Mouse (Mus musculus) granulocyte monocyte progenitor cell, adult 5-6 weeks (primary cell): ENCODE measurements around the gene Aebp1. TPM values are rescaled to one million over a fixed set of nuclear protein-coding genes. Genes with fewer than 3 reads are reported as not detected.
"Not testable (repeated sequence)": the region's sequence is repeated elsewhere in the genome, so short reads cannot be mapped to it uniquely, and the experiment has no call there.

ENCODE experiments used
- ATAC-seq: replicated peaks from 2 replicates; pipeline ENCODE4 v1.8.0; 2016; ENCODE audit warnings: mild to moderate bottlenecking, moderate TSS enrichment, inconsistent platforms; ENCODE audit not compliant: poor library complexity, severe bottlenecking
- total RNA-seq, 2 experiments: library from RNA; stranded (forward) in 1 of 2; stranded (reverse) in 1 of 2; fragments of 200-712, 200-1000 nt in 1 of 2; fragments of >200 nt in 1 of 2; fragmentation: Nextera tagmentation in 1 of 2; gene quantifications; 2 replicates each; pipeline ENCODE4 v1.2.3; 2014 to 2017

Gene Aebp1
- total RNA-seq, 2 experiments from 2014 or later = not detected

DNA sequence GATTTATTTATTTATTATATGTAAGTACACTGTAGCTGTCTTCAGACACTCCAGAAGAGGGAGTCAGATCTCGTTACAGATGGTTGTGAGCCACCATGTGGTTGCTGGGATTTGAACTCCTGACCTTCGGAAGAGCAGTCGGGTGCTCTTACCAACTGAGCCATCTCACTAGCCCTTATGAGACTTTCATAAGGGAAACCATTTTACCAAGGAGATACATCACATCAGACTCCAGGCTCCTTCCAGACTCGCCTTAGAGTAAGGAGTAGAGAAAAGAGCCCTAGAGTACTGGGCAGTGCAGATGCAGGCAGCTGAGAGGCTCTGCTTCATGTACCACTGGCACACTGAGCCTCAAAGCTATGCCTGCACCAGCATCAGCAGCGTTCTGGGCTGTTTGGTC is 26.8 kb downstream of the Aebp1 start:
- not testable (repeated sequence) for ATAC-seq

DNA sequence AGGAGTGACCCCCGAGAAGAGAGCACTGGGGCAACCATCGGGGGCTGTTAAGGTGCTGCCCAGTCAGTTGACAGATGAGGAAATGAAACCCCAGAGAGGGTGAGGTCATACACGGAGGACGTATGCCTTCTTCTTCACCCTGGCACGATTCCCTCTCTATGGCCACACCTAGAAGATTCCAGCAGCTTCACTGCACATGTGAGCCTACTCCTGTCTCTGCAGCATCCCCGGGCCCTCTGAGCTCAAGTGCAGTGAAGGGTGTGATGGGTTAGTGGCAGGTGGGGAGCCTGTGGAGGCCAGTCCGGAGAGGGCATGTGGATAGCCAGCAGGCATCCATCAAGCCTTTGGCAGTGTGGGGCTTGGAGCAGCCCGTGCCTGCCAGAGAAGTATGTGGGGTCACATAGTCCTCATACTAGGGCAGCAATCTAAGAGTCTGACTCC is 30.4 kb downstream of the Aebp1 start:
- peak; percentile 83 for ATAC-seq

DNA sequence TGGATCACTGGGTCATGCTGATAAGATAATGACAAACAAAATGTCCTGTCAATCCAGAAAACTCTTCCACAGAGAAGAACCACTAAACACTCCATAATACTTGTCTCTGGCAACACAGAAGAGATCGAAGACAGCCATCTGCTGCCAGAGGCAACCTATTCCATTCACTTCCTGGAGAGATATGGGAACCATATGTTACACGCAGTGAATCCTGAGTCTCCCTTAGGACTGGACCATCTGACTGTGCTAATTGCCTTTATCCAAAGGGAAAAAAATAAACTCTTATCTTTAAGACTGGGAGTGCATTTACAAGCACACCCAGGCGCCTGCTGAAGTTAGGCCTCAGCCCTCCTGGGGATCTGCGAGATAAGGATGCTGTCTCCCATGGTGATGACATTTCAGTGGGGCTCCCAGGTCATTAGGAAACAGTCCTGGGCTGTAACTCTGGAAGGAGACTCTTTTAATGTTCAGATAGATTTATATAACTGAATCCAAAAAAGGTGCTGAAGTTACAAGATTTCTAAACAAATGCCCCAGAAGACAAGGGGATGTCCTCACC is 31.1 kb downstream of the Aebp1 start:
- ATAC-seq = no peak

DNA sequence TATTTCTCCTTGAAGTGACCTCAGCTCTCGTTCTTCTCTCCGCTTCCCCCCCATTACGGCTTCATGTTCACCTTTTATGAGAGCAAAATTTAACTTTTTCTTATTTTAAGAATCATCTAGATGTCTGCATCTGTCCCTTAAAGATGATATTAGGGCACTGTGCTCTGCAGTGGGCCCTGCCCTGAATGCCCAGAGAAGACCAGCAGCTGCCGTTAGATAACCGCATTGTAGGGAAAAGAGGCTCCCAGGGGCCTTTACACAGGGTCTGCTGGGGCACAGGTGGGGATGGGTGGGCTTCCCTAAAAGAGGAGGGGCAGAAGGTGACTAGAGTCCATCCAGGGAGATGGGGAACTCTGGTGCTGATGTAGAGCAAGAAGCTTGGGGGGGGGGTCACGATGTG is 32.1 kb downstream of the Aebp1 start:
- ATAC-seq = no peak

DNA sequence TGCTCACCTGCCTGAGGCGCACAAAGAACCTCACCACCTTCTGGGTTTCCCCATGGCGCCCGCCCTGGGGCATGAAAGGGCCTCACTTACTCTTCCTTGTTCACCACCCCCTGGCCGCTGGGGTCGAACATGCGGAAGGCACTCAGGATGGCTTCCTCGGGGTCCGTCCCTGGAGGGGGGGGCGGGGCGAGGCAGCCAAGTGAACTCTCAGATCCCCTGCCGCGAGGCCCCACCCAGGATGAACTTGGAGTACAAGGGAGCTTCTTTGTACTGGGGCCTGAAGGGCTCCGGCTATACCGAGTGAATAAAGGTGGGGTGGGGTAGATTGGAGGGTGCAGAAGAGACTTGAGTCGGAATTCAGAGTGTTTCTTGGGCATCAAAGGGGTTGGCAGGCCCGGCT is 35.5 kb downstream of the Aebp1 start:
- 0 out of 2 replicates have a peak, but pooled peaks have one; percentile 10 for ATAC-seq

DNA sequence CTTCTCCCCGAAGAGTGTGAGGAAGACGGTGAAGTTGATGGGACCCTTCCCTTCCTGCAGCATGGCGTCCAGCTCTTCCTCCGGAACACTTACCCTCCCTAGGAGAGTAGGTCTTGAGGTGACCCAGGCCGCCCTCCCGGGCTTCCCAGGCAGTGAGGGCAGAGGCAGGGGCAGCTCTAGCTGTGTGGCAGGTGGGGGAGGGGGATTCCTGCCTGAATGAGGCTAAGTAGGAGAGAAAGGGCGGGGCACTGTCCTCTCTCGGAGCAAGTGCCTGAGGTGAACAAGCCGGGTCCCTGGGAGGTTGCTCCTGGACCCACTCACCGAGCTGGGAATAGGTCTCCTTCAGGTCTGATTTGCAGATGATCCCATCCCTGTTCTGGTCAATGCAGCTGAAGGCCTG is 36.1 kb downstream of the Aebp1 start:
- ATAC-seq = no peak

DNA sequence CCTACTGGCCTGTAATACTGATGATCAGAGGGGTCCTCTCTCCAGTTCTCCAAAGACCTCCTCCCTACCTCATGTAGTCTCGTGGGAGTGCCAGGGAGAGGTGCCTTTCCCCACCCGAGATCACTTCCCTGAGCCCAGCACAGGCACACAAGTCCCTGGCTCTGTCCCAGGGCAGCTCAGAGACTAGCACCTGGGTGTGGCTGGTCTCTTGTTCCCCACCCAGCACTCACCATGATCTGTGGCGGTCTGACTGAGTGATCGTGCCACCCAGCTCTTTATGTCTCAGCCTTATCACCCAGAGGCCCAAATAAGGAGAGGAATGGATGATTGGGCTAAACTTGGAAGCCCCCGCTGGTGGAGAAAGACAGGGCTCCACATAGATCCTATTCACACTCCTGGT is 36.8 kb downstream of the Aebp1 start, which contains the start of gene Myl7:
Myl7 (minus strand) TSS at position 252 of the 400 bp plus-strand sequence.
- ATAC-seq = no peak

DNA sequence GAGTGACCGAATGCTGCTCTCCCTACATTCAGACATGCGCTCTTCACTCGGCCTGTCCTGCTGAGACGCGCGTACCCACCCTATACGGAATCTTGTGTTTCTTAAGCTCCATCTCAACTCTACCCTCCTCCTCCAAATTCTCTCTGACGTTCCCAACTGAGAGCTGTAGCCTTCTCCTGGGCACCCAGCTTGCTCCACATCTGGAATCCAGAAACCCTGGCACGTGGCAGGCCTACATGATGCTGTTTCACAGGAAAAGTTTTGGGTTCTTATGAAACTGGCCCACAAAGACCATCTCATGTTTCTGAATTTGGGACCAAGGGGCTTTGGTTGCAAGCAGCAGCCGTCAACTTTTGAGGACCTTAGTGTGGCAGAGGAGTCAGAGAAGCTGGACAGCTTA is 37.5 kb downstream of the Aebp1 start:
- ATAC-seq = no peak

DNA sequence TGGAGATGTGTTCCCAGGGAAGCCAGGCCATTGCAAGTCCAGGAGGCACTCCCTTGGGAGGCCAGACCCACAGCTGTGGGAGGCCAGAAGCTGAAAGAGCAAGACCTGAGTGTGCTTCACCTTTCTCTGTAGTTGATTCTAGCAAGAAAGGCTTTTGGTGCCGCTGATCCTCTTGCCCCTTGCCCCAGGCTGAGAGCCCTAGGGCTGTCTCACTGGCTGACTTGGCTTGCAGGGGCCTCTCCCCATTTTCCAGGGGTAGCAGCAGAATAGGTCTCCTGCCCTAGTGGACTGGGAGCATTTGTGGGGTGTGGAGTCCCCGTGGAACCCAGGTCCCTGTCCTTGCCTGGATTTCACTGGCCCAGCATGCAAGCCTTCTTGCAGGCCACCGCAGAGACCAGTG is 39.6 kb downstream of the Aebp1 start:
- no peak for ATAC-seq

DNA sequence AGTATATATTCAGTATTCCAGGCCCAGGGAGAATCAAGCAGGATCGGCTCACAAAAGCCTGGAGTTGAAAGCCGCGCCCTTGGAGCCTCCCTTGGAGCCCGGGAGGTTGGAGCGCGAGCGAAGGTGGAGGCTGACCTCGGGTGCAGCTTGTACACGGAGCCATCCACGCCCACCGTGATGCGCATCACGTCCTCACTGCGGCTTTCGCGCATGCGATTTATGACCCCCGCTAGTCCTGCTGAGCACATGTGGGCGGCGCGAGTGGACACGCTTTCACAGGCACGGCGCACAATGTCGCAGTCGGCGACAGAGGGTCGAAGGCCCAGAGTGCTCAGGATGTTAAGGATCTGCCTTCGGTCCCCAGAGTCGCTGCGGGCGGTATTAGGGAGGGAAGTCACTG is 40.2 kb downstream of the Aebp1 start:
- ATAC-seq = peak; percentile 61

DNA sequence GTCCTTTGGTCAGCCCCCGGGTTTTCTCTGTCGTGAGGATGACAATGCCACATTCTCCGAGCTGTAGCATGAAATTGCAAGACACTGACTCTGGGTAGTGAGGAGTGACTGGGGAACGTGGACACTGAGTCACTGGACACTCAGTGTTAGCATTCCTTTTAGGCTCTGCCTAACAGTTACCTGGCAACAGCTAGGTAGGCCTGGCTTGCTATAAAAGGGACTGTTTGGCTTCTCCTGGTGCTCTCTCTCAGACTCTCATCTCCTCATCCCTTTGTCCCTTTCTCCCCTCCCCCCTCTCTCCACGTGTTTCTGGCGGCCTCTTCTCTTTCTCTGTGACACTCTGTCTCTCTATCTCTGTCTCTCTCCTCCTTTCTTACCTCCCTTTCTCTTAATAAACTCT is 40.6 kb downstream of the Aebp1 start:
- no peak for ATAC-seq

DNA sequence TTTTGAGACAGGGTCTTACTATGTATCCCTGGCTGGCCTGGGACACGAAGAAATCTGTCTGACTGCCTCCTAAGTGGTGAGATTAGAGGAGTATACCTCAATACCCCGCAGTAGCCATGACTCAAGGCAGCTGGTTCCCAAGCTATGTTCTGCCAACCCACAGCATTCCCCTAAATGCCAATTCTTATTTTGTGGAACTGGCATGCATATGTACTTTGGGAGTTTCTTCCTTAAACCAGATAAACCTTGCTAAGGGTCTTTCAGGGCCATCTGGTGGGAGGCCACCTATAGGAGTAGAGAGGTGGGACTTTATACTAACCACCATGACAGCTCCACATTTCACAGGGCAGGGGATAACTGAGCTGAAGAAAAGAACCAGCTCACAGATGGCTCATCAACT is 42.1 kb downstream of the Aebp1 start:
- ATAC-seq = no peak

DNA sequence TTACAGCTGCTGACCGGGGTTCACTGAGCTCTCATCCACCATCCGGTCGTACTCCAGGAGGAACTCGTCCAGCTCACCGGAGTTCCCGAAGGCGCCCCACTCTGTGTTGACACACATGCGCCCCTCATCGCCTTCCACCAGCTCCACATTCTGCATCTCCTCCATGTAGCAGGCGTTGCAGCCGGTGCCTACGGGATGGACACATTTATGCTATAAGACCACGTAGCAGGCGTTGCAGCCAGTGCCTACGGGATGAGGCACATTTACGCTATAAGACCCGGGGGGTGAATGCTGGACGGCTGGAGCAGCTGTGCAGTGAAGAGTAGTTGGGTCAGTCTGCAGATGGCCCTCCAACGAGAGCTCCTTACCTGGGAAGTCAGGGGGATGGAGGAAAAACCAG is 42.6 kb downstream of the Aebp1 start:
- no peak for ATAC-seq

DNA sequence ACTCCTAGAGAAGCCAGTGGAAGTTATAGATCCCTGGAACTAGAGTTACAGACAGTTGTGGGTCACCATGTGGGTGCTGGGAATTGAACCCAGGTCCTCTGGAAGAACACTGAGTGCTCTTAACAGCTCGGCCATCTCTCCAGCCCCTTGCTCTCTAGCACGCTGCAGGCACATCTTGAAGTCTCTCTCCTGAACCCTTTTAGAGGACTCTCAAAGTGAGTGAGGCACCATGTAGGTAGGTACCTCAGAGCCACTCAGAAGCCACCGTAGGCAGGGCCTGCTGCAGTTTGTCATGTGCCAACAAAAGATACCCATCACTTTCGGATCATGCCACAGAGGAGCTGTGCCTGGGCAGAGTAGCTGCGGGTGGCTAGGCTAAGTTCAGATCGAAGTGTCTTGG is 43.1 kb downstream of the Aebp1 start:
- no peak for ATAC-seq

DNA sequence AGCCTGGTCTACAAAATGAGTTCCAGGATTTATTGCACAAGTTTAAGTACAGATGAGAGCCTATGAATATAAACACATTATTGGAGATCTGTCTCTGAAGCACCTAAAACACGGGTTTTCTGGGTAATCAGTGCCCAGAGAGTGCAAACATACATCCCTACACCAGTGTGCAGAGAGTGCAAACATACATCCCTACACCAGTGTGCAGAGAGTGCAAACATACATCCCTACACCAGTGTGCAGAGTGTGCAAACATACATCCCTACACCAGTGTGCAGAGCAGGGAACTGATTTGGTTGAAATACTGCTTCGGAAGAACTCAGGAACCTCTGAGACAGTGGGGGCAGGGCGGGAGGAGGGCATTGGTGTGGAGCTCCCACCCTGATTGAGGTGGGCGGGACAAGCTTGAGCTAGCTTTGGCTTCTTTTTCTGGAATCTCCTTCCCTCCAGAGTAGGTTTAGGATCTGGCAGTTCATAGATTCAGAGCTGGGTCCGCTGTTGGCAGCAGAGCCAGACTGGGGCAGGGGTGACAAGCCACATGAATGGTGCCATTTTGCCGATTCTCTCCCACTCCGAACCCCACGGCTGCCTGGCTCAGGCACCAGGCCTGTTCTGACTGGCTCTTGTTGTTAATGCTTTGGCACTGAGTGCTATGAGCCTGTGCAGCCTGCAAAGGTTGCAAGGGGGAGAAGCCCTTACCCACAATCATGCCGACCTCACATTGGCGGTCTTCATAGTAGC is 44.2 kb downstream of the Aebp1 start:
- ATAC-seq = no peak

DNA sequence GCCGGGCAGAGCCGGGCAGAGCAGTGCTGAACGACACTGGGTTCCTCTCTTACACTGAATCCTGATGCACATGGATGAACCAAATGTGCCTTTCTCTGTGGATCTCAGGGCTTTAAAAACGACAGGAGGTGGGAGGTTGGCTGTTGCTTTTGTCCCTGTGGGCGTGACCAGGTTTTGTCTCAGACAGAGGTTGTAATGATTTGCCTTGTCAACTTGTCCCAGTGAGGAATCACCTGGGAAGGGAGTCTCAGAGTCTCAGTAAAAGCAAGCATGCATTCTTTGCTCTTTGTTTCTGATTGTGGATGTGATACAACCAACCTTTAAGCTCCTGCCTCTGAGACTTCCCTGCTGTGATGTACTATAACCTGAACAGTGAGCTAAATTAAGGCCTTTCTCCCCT is 45.3 kb downstream of the Aebp1 start:
- ATAC-seq = no peak

DNA sequence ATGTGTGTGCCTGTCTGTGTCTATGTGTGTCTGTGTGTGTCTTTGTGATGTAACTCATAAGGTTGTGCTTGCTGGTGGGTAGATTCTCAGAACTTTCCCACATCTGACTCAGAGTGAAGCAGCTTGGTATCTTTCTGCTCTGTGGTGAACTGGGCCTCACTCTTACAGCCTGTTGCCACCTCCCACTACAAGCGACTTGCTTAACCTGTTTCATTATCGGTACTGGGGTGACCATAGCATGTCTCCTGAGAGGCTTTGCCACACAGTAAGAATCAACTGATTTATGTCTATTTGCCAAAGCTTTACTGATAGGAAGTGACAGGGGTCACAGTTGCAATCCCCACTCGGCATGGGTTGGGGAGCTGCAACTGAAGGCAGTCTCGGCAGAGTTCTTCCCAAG is 46.9 kb downstream of the Aebp1 start:
- ATAC-seq = no peak

DNA sequence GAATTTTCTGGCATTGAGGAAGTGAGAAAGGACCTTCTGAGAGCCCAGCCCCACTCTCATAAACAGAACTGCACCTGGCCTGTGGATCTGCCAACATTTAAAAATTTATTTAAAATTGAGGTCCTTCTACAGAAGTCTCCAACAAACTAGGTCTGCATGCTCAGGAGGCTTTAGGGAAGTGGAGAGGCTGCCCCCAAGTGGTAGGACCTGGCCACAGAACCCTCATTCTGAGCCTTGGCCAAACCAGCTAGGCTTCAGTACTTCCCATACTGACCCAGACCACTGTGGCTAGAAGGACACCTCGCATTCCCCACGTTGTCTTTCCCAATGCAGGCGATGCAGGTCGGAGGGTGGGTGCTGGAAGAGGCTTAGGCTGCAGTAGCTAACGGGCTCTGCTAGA is 50.9 kb downstream of the Aebp1 start:
- peak; percentile 84 for ATAC-seq

DNA sequence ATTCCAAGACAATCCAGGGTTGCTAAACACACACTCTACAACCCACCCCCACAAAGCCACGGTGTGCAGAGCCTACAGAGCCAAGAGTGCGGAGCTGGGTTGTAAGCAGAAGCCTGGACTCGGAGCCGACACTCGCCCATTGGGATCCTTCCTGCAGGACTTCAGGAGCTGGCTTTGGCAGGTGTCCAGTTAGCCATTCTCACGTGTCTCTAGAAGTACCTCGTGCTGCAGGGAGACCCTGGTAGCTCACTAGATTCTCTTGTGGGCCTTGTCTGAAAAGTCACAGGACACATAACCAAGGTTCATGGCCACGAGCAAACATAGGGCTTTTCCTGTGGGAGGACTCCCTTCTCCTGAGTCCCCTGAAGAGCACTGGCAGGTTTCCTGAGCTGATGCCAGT is 51.5 kb downstream of the Aebp1 start:
- ATAC-seq = no peak

DNA sequence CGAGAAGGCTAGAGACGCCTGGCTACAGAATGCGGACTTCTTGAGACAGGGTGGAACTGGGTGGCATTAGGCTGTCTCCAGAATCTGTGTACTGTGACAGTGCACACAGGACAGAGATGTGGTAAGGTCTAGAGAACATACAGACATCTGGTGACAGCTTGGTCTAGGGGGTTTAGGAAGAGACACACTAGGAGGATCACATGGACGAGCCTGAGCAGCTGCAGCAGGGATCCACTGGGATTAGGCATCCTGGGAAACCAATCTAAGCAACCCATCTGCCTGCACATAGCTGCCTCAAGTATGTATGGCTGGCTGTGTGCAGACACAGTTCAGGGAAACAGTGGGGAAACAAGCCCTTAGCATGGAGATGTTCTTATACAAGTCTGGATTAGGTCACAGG is 52.2 kb downstream of the Aebp1 start:
- no peak for ATAC-seq

DNA sequence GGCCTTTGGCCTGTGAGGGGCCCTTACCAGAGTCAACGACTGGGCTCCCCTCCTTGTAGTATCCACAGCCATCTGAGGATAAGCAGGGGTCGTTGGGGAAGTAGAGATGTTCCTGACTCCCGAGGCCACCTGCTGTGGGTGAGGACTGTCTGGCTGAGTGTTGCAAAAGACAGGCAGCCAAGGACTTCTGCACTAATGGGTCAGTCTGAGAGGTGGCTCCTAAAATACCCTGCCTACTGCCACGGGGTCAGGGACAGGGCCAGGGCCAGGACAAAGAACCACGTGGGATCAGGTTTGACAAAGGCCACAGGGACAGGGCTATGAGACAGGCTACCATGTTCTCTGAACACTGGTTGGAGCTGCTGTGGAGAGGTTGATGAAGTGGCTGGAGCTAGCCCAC is 53.2 kb downstream of the Aebp1 start:
- ATAC-seq = no peak

DNA sequence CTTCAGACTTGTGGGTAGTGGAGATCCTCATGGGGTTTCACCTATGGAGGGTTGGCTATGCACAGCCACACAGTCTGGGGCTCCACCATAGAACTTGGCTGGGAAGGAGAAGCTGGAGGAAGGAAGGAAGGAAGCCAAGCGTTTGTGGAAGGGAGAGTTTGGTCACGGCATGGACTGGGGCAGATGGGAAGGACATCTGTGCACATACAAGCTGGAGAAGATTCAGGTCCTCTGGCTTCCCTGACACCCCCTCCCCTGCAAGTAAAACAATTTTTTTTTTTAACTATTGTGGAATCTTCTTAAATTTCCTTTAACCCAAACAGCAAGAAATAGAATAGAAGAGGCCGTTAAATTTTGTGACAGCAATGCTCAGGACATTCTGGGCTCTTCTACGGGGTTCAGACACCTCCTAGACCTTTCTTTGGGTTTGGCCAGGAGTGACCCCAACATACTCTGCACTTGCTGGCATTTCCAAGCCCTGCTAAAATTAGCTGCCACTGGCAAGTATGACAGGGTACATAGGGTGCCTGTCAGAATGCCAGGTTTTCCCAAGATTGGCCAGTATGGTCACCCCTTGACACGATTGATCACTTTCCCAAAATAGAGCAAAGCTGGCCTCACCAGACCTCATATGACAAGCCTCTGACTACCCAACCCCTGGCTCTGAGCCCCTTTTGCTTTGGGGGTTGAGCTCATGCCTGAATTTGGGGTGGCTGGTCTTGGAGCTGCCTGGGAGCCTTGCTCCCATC is 53.9 kb downstream of the Aebp1 start:
- no peak for ATAC-seq
